Mouse (Mus musculus) heart, postnatal 0 days (tissue): ENCODE measurements around the gene Spock1.

ENCODE experiments used
- CTCF ChIP-seq: IDR thresholded peaks from 2 replicates; pipeline ENCODE4 v1.5.1; 2016; ENCODE audit warnings: antibody characterized with exemption, control low read depth, low read depth
- EP300 ChIP-seq: IDR thresholded peaks from 2 replicates; pipeline ENCODE4 v1.6.1; 2016; ENCODE audit warnings: antibody characterized with exemption, low read depth

GRCm38 (mm10) chr13:57867586-57867985, 40.5 kb downstream of the Spock1 start:
- TF ChIP-seq CTCF (no peak), EP300 (no peak)
